Mouse (Mus musculus) liver, embryonic 18 days (tissue): ENCODE results near the gene Ttc4. TPM values are rescaled to one million over a fixed set of nuclear protein-coding genes. Genes with fewer than 3 reads are reported as not detected.

Source experiments
- polyA plus RNA-seq: library from polyadenylated mRNA; depleted of rRNA; stranded (reverse); fragments of >200 nt; gene quantifications from 2 replicates; pipeline ENCODE4 v1.2.3, GENCODE M21; 2012; rRNA removed

Ttc4 gene
- 32.0 and 36.2 TPM in 2 replicates for polyA plus RNA-seq

DNA sequence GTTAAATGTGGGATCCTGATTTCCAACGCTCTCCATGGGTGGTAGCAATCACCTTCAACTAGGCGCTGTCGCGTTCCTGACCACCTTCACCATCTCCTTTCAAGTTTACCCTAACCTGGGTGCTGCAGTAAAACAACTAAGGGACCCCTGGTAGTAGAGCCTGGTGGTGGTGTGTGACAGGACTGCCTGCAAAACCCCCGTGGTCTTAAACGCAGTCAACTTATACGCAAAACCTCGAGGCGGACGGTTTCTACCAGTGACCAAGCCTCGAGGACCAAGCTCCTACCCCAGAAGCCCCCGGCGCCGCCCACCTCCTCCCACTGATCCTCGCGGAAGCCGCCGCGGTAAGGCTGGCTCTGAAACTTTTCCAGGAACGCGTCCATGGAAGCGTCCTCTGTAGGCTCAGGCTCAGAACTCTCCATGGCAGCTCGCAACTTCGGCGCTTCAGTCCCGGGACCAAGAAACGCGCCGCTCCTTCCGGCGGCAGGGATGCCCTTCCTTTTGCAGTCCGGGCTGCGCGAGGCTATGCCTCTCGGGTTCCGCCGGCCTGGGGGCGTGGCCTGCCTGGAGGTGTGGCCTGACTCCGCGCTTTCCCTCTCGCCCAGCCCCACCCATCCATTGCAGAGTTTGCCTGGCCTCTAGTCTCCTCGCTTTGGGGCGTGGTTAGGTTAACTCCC, at the start of gene Ttc4:
Gene Ttc4 (minus strand): TSS at position 503 of the 677 bp plus-strand sequence.

GRCm38 (mm10) chr4:106650833-106651527, 27.8 kb downstream of the Ttc4 start, which contains the start of gene Pars2:
Gene Pars2 (plus strand): TSS chr4:106651069.

DNA sequence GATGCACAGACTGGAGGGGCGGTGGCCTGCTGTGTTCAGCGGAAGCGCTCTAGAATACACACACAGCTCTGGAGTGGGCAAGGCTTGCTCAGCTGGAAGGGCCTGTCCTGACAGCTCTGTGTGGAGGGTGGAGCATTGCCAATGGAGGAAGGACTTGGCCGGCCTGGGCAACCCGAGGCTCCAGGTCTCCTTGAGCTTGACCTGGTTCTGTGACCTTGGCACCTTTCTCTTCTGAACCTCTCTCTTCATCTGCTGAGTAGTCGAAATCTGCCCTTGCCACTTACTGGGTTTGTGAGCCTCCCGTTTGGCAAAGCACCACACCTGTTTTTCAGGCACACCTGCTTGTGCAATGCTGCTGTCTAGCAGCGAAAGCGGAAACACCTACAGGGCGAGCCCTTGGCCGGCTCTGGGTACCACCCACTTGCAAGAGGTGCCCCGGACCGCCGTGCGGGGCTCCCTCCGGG, 56.7 kb downstream of the Ttc4 start, which contains the start of gene Ttc22:
Gene Ttc22 (plus strand): TSS at position 403 of the 464 bp plus-strand sequence.

GRCm38 (mm10) chr4:106617056-106617455, 61.7 kb downstream of the Ttc4 start, which contains the start of gene Lexm:
Gene Lexm (minus strand): TSS chr4:106617241.

Other genes starting within 250 kb of the Ttc4 start
- 70.1 and 78.6 TPM in 2 replicates for gene Pcsk9, start 214.6 kb downstream of the Ttc4 start, polyA plus RNA-seq
- gene Bsnd, start 186.7 kb downstream of the Ttc4 start, polyA plus RNA-seq = not detected in 2 replicates
- gene Dhcr24, start 117.9 kb downstream of the Ttc4 start, polyA plus RNA-seq = 118 and 122 TPM in 2 replicates
- gene Lexm, start 61.7 kb downstream of the Ttc4 start, polyA plus RNA-seq = not detected in 2 replicates
- 0.01 and 0.13 TPM in 2 replicates for gene Ttc22, start 56.5 kb downstream of the Ttc4 start, polyA plus RNA-seq
- 4.7 and 5.5 TPM in 2 replicates for gene Pars2, start 27.9 kb downstream of the Ttc4 start, polyA plus RNA-seq
- 0.37 and 0.46 TPM in 2 replicates for gene Mroh7, start 52.0 kb upstream of the Ttc4 start, polyA plus RNA-seq
- gene Fam151a, start 54.9 kb upstream of the Ttc4 start, polyA plus RNA-seq = 0.02 TPM in 1 of 2 replicates, not detected in the other
- gene Acot11, start 126.1 kb upstream of the Ttc4 start, polyA plus RNA-seq = 1.8 and 1.9 TPM in 2 replicates
- 22.8 and 26.2 TPM in 2 replicates for gene Ssbp3, start 231.8 kb upstream of the Ttc4 start, polyA plus RNA-seq